Mouse (Mus musculus) layer of hippocampus, postnatal 36 days (tissue): ENCODE data around the gene Fez1. TPM values are rescaled to one million over a fixed set of nuclear protein-coding genes. Genes with fewer than 3 reads are reported as not detected.

Experiments used
- DNase-seq, 2 experiments: peaks; one replicate each; pipeline ENCODE4 v3.0.0; 2022
- total RNA-seq, 2 experiments: library from RNA; stranded (reverse); gene quantifications; 2 replicates each; pipeline ENCODE4 v1.2.3; 2021

Gene Fez1
- 100 to 1,000 TPM; 287 to 299 TPM for total RNA-seq

DNA sequence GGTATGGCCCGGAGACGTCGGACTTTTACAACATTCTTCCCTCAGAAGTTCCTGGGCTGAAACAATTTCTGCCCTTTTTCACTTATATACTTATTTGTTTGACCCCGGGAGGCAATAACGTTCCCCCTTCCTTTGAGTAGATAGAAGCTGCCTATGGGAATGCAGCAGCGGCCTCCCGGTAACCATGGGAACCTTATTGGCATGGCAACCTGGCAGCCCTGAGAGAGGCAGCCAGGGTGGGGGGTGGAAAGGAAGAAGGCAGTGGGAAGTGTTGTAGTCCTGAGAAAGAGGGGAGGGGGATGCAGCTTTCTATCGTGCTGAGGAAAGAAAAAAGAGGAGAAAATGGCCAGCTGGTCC is at the start of gene Fez1:
Fez1 (plus strand) TSS at position 221 of the 357 bp plus-strand sequence.
- peak; percentile 89 for DNase-seq

- no peak for DNase-seq
Observed at GRCm38 (mm10) chr9:36783921-36784320, 37.7 kb upstream of the Fez1 start.

- DNase-seq: no peak
Observed at GRCm38 (mm10) chr9:36792191-36792590, 29.5 kb upstream of the Fez1 start.

- DNase-seq: no peak
Observed at GRCm38 (mm10) chr9:36794487-36794886, 27.2 kb upstream of the Fez1 start.

DNA sequence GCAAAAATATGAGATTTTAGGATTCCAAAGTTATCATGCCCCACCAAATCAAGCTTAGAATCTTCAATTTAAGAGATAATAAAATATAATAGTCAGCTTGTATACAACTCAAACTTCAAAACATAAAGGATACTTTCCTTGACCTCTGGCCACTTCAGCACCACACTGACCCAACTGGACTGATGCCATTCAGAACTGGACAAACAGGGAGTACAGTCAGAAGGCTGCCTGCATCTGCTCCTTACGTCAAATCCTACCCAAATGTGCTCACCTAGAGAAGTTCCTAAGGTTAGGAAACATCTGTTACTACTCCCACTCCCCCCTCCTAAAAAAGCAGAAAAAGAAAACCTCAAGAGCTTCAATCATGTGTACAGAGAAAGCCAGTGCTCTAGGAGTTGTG is 26.1 kb upstream of the Fez1 start:
- no peak for DNase-seq

GRCm38 (mm10) chr9:36796224-36796623 is 25.4 kb upstream of the Fez1 start:
- DNase-seq: no peak

DNA sequence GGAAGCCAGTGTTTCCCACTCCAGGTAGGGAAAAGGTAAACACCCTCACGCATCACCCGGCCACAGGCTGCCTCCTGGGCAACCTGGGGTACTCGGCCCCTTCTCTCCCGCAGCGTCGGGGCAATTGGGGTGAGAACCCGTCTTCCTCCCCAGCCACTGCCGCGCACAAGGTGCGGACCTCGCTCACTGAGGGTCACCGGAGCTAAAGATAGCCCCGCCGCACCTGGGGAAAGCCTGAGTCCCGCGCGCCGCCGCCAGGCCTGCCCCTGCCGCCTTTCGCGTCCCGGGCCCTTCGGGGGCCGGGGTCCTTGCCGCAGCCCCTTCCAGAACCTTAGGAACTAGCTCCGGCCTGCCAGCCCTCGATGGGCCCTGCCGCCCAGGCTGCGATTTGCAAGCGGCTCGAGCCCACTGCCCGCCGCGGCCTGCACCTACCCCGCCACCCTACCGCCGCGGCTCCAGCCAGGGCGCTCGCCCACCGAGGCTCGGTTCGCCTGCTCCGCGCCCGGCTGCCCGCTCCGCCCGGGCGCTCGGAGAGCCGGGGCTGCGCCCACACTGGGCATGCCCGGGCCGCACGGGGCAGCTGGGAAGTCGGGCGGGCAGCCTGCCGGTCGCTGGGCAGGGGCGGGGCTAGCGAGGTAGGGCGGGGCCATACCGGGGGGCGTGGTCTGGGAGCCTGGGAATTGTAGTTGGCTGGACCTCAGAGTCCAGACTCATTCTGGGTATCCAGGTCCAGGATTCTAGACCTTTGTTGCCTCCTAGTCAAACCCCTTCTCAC is 24.7 kb upstream of the Fez1 start, which contains the start of gene Ei24:
Ei24 (minus strand) TSS at position 613 of the 775 bp plus-strand sequence.
- DNase-seq: peak; percentile 91 to 93

DNA sequence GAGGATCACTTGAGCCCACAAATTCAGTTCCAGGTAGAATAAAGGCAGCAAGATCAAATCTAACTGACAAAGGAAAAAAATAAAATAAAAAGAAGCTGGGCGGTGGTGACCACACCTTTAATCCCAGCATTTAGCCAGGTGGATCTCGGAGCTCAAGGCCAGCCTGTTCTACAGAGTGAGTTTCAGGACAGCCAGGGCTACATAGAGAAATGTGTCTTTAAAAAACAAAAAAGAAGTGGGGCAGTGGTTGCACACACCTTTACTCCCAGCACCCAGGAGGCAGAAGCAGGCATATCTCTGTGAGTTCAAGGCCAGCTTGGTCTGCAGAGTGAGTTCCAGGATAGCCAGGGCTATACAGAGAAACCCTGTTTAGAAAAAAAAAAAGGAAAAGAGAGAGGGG is 19.7 kb upstream of the Fez1 start:
- DNase-seq: no peak

- DNase-seq: no peak
Observed at GRCm38 (mm10) chr9:36802951-36803350, 18.7 kb upstream of the Fez1 start.

- DNase-seq: no peak
Observed at GRCm38 (mm10) chr9:36803386-36803785, 18.3 kb upstream of the Fez1 start.

DNA sequence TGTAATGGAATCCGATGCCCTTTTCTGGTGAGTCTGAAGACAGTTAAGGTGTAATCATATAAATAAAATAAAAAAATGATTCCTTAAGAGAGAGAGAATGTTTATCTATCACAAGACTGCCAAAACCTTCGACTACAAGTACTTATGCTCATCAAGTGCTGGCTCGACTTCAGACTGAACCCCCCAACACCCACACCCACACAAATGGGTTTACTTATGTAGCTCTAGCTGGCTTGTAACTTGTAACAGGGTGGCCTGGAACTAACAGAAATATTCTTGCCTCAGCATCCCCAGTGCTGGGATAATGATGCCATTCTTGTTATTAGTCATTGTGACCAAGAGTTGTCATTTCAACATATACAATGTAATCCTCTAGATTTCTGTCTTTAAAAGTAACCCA is 17.7 kb upstream of the Fez1 start:
- no peak for DNase-seq

GRCm38 (mm10) chr9:36805256-36805975 is 16.2 kb upstream of the Fez1 start:
- DNase-seq: no peak

GRCm38 (mm10) chr9:36808126-36808785 is 13.4 kb upstream of the Fez1 start:
- no peak for DNase-seq

GRCm38 (mm10) chr9:36814486-36814885 is 7.2 kb upstream of the Fez1 start:
- no peak for DNase-seq

GRCm38 (mm10) chr9:36818905-36819304 is 2.8 kb upstream of the Fez1 start:
- no peak for DNase-seq

DNA sequence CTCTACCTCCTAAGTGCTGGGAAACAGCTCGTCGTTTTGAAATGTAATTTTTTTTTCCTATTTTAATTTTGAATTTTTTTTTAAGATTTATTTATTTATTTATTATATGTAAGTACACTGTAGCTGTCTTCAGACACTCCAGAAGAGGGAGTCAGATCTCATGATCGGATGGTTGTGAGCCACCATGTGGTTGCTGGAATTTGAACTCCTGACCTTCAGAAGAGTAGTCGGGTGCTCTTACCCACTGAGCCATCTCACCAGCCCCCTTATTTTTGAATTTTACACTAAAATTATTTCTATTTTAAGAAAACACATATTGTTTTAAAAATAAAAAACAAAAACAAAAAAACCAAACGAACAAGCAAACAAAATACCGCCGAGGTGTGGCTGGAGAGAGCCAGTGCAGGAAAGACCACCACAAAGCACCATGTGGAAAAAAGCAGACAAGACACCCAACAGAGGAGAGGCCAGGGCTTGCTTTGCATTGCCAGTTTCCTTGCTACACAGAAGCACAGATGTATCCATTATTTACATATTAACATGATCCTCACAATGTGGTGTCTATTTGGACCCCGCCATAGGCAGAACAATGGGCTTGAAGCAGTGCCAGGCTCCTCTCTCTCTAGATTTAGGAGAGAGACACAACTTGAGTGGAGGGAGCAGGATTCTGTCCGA is 558 bp upstream of the Fez1 start:
- no peak for DNase-seq

DNA sequence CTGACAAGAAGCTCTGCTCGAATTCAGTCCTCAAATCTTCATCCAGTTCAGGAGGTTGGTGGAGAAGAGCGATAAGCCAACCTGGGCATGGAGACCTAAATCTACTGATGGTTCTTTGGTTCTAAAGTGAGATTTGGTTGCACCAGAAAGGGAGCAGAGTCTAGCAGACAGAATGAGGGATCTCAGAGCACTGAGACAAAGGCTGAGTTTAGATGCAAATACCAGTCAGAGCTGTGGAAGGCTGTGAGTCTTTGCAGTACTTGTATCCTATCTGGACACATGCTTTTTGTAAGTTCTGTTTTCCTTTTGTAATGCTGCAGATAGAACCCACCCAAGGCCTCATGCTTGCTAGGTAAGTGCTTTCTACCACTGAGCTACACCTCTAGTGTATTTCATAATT is 360 bp downstream of the Fez1 start:
- DNase-seq: no peak

GRCm38 (mm10) chr9:36826612-36827363 is 5.1 kb downstream of the Fez1 start:
- DNase-seq: no peak

DNA sequence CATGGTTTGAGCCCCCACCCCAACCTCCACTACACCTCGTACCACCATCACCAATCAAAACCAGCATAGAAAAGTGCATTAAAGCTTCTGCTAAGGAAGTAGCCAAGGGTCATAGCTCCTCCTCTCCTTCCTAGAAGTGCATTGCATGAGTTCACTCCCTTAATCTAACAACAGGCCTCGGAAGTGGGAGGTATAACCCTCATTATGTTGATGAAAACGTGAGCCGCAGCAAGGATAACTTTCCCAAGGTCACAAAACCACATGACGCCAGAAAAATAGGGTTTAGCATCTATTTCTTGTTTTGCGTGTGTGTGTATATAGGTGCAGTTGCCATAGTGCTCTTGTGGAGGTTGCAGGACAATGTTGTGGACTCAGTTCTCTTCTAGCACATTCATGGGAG is 9.7 kb downstream of the Fez1 start:
- no peak for DNase-seq

DNA sequence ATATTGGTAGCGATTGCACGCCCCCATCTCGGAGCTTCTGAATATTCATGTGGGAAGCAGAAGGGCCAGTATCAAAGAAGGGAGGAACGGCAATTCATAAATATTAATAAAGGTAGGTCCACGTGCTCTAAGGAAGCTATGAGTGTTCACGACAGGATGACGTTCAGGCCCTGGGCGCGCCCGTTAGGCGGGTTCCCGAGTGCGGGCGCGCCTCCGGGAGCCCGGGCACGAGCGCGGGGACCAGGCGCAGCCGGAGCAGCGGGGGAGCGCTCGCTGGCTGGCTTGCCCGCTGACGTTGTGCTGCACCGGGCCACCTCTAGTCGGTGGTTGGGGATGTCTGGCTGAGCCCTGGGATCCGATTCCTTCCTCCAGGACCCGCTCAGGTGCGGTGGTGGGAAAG is 10.9 kb downstream of the Fez1 start:
- peak; percentile 91 to 93 for DNase-seq

GRCm38 (mm10) chr9:36833043-36833881 is 11.6 kb downstream of the Fez1 start:
- DNase-seq: peak; percentile 57 to 67
